Mouse (Mus musculus): ENCODE data around the gene Pld1.
A peak's percentile ranks its signal among the peaks of the same experiment; 100 is the strongest.

Pld1 gene

GRCm38 (mm10) chr3:28060713-28061112 is 122.2 kb downstream of the Pld1 start:
- DNase-seq, result peak; percentile 34

DNA sequence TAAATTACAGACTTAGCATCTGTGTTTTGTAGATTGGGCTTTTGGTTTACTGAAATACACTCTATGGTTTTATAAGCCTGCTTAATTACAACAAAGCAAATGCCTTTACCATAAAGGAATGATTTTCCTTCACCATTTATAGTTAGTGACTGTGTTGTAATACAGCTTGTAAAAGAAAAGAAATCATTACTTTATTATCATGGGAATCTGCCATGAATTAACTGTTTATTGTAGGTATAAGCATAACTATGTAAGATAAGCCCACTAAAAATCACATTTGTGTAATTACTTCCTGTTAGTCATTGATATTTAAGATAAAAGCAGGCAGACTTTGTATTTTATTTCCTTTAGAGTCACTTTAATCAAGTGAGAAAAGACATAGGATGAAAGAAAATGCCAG is 122.7 kb downstream of the Pld1 start:
- no peak for DNase-seq

GRCm38 (mm10) chr3:28079211-28079610 is 140.7 kb downstream of the Pld1 start:
- DNase-seq, result peak; percentile 87

GRCm38 (mm10) chr3:28080116-28080515 is 141.6 kb downstream of the Pld1 start:
- peak; percentile 96 for DNase-seq

DNA sequence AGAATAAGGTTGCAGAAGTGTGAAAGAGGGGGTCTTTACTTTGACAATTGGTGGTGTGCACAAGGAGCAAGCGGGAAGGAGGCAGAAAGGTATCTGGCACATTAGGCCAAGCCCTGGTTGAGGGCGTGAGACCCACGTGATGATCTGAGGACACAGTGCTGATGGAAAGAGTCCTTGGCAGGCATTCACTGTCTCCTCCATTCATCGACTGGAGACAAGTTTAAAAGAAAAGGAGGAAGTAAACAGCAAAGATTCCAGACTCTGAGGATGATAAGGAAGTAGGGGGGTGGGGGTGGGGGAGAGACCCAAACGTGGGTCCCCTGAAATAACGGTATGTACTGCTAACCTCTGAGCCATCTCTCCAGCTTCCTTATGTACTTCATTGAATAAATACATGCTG is 142.5 kb downstream of the Pld1 start:
- peak; percentile 92 for DNase-seq

GRCm38 (mm10) chr3:28083218-28083617 is 144.7 kb downstream of the Pld1 start:
- peak; percentile 46 for DNase-seq

DNA sequence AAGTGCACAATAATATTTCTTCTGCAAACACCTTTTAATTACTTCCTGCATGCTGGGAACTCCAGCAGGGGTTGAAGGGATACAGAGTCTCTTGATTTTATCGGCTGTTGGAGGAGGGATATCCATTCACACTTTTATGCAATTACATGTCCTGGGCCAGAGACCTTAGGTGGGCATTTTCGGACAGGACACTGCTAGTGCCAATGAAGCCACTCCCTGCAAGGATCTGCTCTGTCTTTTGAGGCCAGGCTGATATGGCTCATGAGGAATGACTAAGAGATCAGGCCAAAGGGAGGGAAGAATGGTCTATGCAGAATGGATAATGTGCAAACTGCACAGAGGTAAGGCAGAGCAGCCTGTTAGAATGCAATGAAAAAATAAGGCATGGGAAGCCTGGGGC is 145.8 kb downstream of the Pld1 start:
- peak; percentile 68 for DNase-seq

- peak; percentile 85 for DNase-seq
These were observed 152.8 kb downstream of the Pld1 start for GRCm38 (mm10) chr3:28091296-28091695.

DNA sequence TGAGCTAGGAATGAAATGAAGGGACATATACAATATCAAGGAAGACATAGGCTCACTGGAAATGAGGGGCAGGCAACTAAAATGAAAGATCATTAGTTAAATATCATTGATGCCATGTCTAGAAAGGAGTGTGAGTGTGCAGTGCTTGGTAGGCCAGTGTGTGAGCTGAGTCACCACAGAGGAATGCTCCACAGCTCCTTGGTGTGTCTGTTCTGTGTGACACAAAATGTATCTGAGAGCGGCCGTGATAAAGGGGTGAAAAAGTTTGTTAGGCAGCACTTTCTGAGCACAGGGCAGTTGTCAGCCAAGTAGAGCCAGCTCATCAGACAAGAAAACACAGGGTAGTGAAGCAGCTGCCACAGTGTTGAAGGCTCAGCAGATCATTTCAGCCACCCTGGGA is 153.2 kb downstream of the Pld1 start:
- peak; percentile 88 for DNase-seq

- peak; percentile 83 for DNase-seq
These were observed 155.3 kb downstream of the Pld1 start for GRCm38 (mm10) chr3:28093684-28094302.

DNA sequence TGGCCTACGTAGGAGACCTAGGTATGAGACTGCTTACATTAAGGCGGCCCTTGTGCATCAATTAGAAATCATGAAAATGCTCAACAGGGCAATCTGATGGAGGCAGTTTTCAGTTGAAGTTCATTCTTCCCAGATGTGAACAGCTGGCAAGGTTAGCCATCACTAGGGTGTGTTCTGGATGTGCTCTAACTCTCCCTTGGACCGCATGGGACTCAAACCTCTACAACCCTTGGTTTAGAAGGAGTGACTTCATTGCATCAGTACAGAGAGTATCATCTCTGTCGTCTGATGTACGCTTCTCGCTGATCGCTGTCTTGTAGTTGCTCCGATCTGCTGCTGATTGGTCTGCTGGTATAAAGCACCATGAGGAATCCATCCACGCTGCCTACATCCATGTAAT is 157.0 kb downstream of the Pld1 start:
- DNase-seq, result peak; percentile 90

DNA sequence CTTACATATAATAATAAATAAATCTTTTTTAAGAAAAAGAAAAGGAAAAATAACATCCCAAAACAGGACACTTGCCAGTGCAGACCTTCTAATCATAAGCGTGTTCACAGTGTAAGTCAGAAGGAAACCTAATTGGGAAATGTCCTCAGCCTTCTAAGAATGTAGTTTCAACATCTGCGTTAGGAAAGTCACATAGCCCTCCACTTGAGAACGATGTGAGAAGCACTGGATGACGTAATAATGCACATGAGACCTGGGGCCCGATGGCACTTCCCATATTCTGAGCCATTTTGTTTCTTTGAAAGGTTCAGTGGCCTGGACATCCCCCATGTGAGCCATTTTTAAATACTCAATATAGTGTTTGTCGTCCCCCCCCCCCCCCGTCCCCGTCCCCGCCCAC is 160.7 kb downstream of the Pld1 start:
- DNase-seq, result no peak

- peak; percentile 92 for DNase-seq
These were observed 166.5 kb downstream of the Pld1 start for GRCm38 (mm10) chr3:28104992-28105391.

- DNase-seq, result peak; percentile 96
These were observed 169.0 kb downstream of the Pld1 start for GRCm38 (mm10) chr3:28107446-28108004.

- DNase-seq, result peak; percentile 96
These were observed 173.0 kb downstream of the Pld1 start for GRCm38 (mm10) chr3:28111516-28111915.

DNA sequence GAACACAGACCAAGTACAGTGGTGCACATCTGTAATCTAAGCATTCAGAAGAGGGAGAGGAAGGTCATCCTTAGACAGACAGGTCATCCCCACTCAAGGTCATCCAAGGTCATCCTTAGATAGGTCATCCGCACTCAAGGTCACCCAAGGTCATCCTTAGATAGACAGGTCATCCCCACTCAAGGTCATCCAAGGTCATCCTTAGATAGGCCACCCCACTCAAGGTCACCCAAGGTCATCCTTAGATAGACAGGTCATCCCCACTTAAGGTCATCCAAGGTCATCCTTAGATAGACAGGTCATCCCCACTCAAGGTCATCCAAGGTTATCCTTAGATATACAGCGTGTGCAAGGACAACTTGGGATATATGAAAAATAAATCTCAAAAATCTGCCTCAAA is 175.4 kb downstream of the Pld1 start:
- DNase-seq, result peak; percentile 76

DNA sequence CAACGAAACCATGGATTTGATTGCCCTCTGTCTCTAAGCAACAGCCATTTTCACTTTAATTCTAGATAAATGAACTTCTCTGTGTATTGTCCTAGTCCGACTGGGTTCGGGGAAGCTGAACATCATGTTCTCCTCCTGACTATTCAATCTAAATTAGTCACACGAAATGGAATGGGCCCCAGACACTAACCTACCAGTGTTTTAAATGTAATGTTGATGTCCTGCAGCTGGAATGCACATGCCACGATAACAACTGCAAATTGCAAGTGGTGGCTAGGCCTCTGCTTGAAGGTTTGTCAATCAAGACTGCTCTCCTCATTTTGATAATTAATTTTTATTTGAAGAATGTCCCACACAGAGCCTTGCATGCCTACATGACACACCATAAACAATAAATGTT is 203.2 kb downstream of the Pld1 start:
- peak; percentile 96 for DNase-seq

DNA sequence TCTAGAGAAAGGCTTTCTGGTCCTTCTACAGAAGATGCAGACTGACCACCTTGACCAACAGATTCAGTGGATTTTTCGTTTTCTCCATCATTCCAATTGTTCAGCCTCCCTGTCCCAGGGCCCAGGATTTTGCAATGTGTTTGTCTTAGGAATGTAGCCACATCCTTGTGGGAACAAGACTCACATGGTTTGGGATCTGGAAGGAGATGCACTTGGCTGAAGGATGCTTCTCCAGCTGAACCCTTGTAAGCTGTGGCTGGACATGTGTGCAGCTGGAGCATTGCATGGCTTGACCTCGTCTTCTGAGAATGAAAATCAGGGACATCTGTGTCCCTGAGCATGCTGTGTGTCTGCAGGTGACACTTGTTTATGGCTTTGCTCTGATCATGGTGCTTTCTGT is 203.6 kb downstream of the Pld1 start:
- peak; percentile 98 for DNase-seq

DNA sequence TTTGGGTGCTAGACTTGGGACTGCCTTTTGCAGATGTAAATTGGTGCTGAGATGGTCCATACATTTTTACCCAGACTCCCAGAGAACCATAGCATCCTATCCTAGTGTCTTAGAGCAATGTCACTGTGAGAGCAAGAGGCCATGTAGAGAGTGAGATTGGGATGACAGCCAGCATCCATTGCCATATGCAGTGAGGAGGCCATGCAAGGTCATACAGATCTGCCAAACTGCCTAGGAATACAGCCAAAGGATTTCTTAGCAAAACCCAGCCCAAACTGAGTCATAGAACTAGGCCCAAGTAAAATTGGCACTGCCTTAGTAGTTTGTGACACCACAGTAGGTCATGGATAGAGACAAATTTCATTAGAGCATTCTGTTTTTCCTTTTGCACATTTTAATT is 206.2 kb downstream of the Pld1 start:
- DNase-seq, result peak; percentile 96

- peak; percentile 53 for DNase-seq
These were observed 207.0 kb downstream of the Pld1 start for GRCm38 (mm10) chr3:28145461-28145860.

GRCm38 (mm10) chr3:28149656-28150256 is 211.3 kb downstream of the Pld1 start:
- peak; percentile 58 for DNase-seq

DNA sequence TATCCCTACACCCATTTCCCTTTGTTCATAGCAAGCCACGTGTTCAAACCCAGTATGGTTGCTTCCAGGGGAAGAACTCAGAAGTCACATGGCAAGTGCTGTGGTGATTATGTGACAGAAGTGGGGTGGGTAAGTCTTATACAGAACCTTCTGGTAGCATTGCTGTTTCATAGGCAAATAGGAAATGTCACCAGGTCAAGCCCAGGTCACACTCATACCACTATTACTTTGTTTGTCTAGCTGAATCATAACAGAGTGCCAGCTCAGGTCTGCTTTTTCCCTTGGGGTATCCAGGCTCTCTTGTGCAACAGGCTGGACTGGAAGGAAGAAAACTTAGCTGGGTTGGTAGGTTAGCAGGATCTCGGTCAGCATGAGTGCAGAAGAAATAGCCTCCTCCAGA is 219.5 kb downstream of the Pld1 start:
- peak; percentile 36 for DNase-seq

DNA sequence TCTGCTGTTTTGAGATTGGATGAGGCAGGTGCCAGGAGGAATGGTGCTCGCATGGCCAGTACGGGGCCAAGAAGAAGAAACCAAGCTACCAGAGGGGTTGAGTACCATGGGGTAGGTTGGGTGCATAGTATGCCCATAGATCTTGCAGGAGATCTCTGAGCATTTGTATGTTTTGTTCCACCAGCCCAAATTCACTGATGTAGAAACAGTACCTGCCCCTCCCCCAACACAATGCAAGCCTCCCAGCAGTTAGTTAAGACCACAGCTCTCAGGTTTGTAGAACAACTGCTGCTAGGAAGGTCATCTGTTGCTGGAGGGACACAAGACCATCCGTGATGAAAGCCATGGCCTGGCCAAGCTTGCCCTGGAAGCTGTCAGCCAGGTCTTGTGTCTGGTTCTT is 220.4 kb downstream of the Pld1 start:
- peak; percentile 66 for DNase-seq

- DNase-seq, result peak; percentile 75
These were observed 223.9 kb downstream of the Pld1 start for GRCm38 (mm10) chr3:28162346-28162745.

DNA sequence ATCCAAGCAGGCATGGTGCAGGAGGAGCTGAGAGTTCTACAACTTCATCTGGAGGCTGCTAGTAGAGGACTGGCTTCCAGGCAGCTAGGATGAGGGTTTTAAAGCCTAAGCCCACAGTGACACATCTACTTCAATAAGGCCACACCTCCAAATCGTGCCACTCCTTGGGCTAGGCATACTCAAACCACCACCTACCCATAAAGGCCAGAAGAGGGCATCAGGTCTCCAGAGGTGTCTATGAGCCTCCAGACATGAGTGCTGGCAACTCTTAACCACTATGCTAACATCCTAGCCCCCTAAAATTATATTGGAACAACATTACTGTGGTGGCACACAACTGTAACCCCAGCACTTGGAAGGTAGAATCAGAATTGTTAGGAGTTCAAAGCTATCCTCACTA is 226.2 kb downstream of the Pld1 start:
- DNase-seq, result peak; percentile 83

Data from heart, adult 11 months (tissue).